Mouse (Mus musculus): ENCODE results near the gene Olfr314.

- TF ChIP-seq CTCF (IDR thresholded peaks at IDR 0.05; ENCODE audit: low read depth): no peak
- TF ChIP-seq EP300 (IDR thresholded peaks at IDR 0.05; ENCODE audit: low read depth): no peak
Observed at GRCm38 (mm10) chr11:58738792-58739262, 43.9 kb upstream of the Olfr314 start, which contains the start of gene Olfr317.
